Mouse (Mus musculus) urinary bladder, adult 2 months (tissue): ENCODE results near the gene Ica1. TPM values are rescaled to one million over a fixed set of nuclear protein-coding genes. Genes with fewer than 3 reads are reported as not detected.

Source experiments
- DNase-seq: peaks from one replicate; pipeline ENCODE4 v3.0.0; 2022; ENCODE audit warnings: low spot score
- polyA plus RNA-seq: library from polyadenylated mRNA; depleted of rRNA; stranded (reverse); fragments of >200 nt; gene quantifications from 2 replicates; pipeline ENCODE4 v1.2.3, GENCODE M21; 2012

The Ica1 gene
- polyA plus RNA-seq, 1 experiment = 18.4 TPM

DNA sequence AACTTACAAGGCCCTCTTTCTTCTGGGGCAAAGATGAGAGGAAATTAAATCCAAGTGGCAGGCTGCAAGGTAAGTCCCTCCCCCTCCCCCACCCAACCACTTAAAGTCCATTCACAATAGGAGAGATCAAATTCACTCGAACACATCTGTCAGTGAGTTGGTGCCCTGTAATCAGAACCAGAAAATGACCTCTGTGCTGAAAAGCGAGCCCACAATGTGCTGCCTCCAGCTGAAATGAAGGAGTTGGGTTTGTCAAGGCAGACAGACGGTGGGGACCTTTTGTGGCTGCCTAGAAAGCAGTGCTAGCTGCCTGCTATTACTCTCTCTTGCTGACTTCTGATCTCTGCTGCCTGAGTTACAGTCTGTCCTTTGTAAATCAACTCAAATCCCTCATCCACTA lies 35.8 kb downstream of the Ica1 start:
- DNase-seq = no peak

- DNase-seq = no peak
Observed at GRCm38 (mm10) chr6:8741659-8742058, 36.6 kb downstream of the Ica1 start.

GRCm38 (mm10) chr6:8740092-8740491 lies 38.2 kb downstream of the Ica1 start:
- DNase-seq = no peak

DNA sequence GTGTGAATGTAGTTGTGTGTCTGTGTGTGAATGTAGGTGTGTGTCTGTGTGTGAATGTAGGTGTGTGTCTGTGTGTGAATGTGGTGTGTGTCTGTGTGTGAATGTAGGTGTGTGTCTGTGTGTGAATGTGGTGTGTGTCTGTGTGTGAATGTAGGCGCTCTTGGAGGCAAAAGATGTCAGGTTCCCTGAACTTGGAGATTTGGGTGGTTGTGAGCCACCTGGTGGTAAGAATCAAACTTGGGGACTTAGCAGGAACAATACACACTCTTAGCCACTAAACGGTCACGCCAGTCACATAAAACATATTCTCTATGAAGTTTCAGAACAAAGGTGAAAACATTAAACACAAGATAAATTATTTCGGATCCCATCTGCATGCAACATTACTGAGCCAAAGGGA lies 39.9 kb downstream of the Ica1 start:
- DNase-seq = no peak

GRCm38 (mm10) chr6:8736493-8736820 lies 41.8 kb downstream of the Ica1 start:
- no peak for DNase-seq

DNA sequence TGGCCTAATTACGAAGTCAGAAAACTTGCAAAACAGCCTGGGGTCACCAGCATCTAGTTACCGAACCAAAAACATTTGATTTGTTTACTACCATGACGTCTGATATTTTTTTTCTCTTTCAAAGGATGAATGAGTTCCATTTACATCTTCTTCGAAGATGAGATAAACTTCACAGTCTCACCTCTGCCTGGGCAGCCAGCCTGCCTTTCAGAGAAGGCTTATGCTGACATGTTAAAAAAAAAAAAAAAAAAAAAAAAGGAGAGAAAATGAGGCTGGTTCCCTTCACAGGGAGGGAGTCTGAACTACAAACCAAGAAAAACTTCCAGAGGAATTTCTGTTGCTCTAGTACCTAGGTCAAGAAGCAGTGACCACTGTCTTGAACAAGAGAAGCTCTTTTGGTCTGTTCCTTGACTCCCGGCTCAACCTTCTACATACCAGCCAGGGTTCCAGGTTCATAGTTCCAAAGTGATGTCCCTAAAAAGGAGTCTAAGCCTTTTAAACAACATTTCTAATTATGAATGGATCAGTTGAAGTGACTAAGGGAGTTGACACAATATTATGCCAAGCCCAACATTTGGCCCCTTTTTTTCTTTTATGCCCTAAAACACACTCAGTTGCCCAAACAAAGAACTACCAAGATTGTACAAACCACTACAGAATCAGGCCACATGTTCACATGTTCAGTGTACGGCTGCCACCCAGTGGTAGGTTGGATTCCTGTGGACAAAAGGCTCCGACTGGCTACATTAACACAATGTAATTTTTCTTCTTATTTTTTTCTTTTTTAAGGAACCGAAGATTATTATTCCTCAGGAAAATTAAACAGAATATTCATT lies 42.4 kb downstream of the Ica1 start:
- DNase-seq = no peak

- DNase-seq = no peak
Observed at GRCm38 (mm10) chr6:8735044-8735443, 43.2 kb downstream of the Ica1 start.

- no peak for DNase-seq
Observed at GRCm38 (mm10) chr6:8732492-8732891, 45.8 kb downstream of the Ica1 start.

- DNase-seq = no peak
Observed at GRCm38 (mm10) chr6:8731656-8732191, 46.6 kb downstream of the Ica1 start.

DNA sequence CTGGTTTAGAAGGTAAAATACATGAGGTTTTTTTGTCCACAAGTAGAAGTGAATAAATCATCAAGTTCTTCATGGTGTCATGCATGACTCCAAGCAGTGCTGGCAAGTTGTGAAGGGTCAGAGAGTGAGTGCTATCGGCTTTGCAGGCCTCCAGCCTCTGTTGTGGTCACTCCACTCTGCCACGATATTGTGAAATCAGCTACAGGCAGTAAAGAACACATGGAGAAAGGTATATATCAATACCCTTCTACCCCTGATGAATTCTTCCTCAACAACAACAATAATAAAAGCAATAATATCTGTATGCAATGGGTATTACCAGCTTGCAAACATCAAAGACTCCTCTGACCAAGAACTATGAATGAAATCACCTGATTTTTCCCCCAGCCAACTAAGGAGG lies 47.9 kb downstream of the Ica1 start:
- DNase-seq = no peak

- no peak for DNase-seq
Observed at GRCm38 (mm10) chr6:8727806-8728205, 50.5 kb downstream of the Ica1 start.

DNA sequence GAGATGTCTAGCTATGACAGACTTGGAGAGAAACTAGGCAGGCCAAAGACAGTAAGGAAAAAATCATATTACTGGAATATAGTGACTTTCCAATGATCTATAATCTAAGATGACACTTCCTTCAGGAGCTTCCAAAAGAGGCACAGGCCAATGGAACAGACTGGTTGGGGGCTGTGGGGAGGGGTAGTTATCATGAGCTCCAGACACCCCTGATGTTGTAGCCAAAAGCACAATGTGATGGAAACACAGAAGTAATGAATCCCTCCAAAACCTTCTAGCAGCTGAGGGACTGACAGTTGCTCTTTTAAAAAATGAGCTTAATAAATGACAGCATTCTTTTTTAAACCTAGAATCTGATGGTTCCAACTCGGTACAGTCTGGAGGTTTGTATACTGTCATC lies 52.7 kb downstream of the Ica1 start:
- no peak for DNase-seq

DNA sequence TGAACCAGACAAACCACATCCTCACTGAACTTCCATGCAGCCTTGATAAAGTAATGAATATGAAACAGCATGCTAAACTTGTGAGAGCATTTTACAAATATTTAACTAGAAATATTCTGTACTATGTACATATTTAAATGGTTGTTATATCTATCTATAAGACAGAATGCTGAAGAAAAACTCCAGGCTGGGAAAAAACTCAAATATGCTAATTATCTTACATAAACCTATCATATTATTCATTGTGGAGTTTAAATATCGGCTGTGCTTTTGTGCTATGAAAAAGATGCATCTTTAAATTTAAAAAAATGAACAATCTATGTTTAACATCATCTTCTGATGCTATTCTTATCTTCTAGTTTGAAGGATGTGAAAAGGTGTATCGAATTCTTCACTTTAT lies 58.6 kb downstream of the Ica1 start:
- no peak for DNase-seq

- no peak for DNase-seq
Observed at GRCm38 (mm10) chr6:8717967-8718366, 60.3 kb downstream of the Ica1 start.

GRCm38 (mm10) chr6:8716539-8716938 lies 61.7 kb downstream of the Ica1 start:
- DNase-seq = no peak

DNA sequence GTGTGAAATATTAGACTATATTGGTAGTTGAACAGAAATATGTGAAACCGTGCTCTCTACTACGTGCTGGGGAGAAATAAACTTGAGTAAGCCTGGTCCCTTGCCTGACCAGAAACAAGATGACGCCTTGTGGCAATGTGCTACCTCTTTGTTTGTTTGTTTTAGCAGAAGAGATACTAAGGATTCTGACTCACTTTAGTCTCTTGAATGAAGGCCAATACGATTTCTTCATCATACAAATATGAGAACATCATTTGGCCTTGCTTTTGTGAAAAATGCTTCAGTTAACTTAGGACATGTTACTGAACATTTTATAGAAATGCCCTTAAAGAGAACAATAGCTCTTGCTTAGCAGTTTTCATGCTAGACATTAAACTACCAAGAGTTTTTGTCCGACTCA lies 67.0 kb downstream of the Ica1 start:
- DNase-seq = no peak

- no peak for DNase-seq
Observed at GRCm38 (mm10) chr6:8694636-8695514, 83.4 kb downstream of the Ica1 start.

GRCm38 (mm10) chr6:8693926-8694635 lies 84.2 kb downstream of the Ica1 start:
- no peak for DNase-seq

DNA sequence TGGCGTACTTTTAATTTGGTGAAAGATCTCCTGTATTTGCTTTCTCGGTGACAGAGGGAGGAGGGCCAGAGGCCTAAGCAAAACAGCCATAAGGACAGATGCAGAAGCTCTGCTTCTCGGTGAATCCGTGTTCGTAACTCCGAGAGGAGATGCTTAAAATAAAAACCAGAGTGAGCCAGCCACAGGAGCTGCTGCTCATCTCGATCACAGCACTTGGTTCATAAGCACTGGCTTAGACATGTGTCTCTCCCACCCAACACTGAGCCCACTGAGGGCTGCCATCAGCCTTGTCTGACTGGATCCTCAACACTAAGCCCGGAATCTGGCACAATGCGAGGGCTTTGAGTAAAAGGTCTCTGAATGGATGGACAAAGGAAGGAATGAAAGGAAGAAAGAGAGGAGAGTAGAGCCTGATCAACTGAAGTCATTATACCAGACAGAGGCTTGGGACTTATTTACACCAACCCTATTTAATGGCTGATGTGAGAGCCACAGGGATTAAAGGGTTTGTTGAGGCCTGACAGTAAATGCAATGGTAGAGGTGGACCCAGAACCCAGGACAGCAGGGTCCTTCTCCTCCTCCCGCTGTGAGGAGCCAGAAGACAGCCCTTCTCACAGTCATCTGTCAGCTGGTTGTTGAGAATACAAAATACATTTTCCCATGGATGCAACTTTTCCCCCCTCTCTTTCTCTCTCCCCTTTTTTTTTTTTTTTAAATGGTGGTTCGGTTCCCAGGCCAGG lies 85.0 kb downstream of the Ica1 start:
- DNase-seq = no peak

DNA sequence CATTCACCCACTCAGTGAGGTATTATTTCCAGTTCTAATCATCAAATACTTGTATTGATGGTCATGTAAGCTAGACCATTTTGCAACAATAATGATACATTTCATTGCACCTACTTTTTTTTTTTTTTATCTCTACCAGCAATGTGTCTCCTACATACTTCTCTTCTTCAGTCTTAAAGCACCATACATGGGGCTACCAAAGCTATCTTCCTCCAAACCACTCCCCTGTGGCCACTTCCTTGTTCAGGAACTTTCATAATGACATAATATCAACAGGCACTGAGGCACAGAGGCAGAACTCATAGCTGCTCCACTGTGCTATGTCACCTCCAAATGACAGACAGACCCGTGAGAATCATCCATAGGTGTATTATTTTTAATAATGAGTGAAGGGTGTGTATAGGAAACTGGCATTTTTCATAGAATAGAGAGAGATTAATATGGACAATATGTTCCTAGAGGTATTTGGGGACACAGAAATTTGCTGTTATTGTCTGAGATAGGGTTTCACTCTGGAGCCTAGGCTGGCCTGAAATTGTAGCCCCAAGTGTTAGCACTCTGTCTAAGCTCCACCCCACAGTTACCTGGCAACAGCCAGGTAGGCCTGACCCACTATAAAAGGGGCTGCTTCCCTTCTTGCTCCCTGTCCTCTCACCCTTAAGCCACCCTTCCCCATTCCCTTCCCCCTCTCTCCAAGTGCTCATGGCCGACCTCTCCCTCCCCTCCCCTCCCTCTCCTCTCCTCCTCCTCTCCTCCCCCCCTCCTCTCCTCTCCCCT lies 86.9 kb downstream of the Ica1 start:
- no peak for DNase-seq

DNA sequence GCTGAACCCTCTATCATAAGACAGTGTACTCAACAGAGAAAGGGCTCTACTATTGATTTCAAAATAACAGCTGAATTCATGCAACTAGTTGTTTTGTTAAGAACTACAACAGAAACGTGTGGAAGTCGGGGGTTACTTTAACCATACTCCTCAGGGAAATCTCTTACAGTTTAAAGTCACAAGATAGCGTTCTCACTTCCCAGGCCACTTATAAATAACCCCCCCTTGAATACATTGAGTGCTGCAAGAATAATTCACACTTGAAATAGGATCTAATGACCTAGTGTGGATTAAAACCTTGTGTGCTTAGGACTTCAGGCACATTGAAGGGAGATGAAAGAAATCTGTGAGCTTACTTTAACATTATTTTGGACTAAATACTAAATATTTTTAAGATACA lies 87.8 kb downstream of the Ica1 start:
- DNase-seq = no peak
